Mouse (Mus musculus) brain, embryonic 14.5 days (tissue): ENCODE measurements at regions not wholly inside any gene's neighbourhood (a gene's known extent, or its start where the extent isn't known, plus 50 kb on each side); places are given as distances from the start of the nearest gene placed in this dataset.

Source experiments
- DNase-seq: peaks from one replicate; pipeline ENCODE4 v3.0.0-alpha.2; 2011; ENCODE audit warnings: low read depth
- CTCF ChIP-seq: fragments of 200-500 bp; IDR thresholded peaks from 2 replicates; pipeline ENCODE4 v1.5.1; 2012; ENCODE audit warnings: inconsistent platforms, mild to moderate bottlenecking, moderate library complexity, borderline replicate concordance; ENCODE audit not compliant: insufficient read depth, insufficient read length; ENCODE audit errors: extremely low read depth
- POLR2A ChIP-seq: fragments of 200-500 bp; IDR thresholded peaks from 2 replicates; pipeline ENCODE4 v1.6.1; 2012; ENCODE audit warnings: mild to moderate bottlenecking, inconsistent platforms, borderline replicate concordance; ENCODE audit not compliant: poor library complexity, insufficient read depth, insufficient read length, severe bottlenecking; ENCODE audit errors: extremely low read depth

GRCm38 (mm10) chr14:106373451-106373850 lies 267.5 kb downstream of the Trim52 start:
- peak; percentile 14 for DNase-seq
- TF ChIP-seq CTCF = no peak
- no peak for TF ChIP-seq POLR2A

- DNase-seq = peak; percentile 6
- no peak for TF ChIP-seq POLR2A
- no peak for TF ChIP-seq CTCF
Measured at GRCm38 (mm10) chr14:106379645-106380044, 273.6 kb downstream of the Trim52 start.

- DNase-seq = no peak
- TF ChIP-seq POLR2A (no peak), CTCF (no peak)
Measured at GRCm38 (mm10) chr14:106387671-106388070, 281.7 kb downstream of the Trim52 start.

GRCm38 (mm10) chr14:106390546-106390945 lies 284.5 kb downstream of the Trim52 start:
- TF ChIP-seq CTCF (no peak), POLR2A (no peak)
- DNase-seq = no peak

- no peak for TF ChIP-seq CTCF
- TF ChIP-seq POLR2A = no peak
- DNase-seq = no peak
Measured at GRCm38 (mm10) chr14:106393978-106394377, 288.0 kb downstream of the Trim52 start.

GRCm38 (mm10) chr14:106412917-106413558 lies 307.0 kb downstream of the Trim52 start:
- no peak for TF ChIP-seq CTCF
- no peak for DNase-seq

GRCm38 (mm10) chr14:106424714-106425113 lies 318.7 kb downstream of the Trim52 start:
- TF ChIP-seq POLR2A (no peak), CTCF (no peak)
- peak; percentile 7 for DNase-seq

- TF ChIP-seq CTCF (no peak), POLR2A (no peak)
- no peak for DNase-seq
Measured at GRCm38 (mm10) chr14:106428594-106428993, 322.6 kb downstream of the Trim52 start.

GRCm38 (mm10) chr14:106439282-106439681 lies 333.3 kb downstream of the Trim52 start:
- DNase-seq = peak; percentile 87
- TF ChIP-seq CTCF (peak; percentile 84; the same call in 1 of the 2 replicates), POLR2A (no peak)

- no peak for DNase-seq
- TF ChIP-seq POLR2A (no peak), CTCF (no peak)
Measured at GRCm38 (mm10) chr14:106489074-106489473, 383.1 kb downstream of the Trim52 start.

GRCm38 (mm10) chr14:106491389-106491788 lies 385.4 kb downstream of the Trim52 start:
- TF ChIP-seq CTCF (no peak), POLR2A (no peak)
- DNase-seq = no peak

- peak; percentile 32; the same call in 1 of the 2 replicates for TF ChIP-seq CTCF
- TF ChIP-seq POLR2A = no peak
- DNase-seq = peak; percentile 86
Measured at GRCm38 (mm10) chr14:106500344-106501135, 394.5 kb downstream of the Trim52 start.
